Mouse (Mus musculus) hindbrain, embryonic 15.5 days (tissue): ENCODE measurements around the gene Rdh19. TPM values are rescaled to one million over a fixed set of nuclear protein-coding genes. Genes with fewer than 3 reads are reported as not detected.
"Not testable (repeated sequence)": the region's sequence is repeated elsewhere in the genome, so short reads cannot be mapped to it uniquely, and the experiment has no call there.

Source experiments
- ATAC-seq: fragments of 200-750 bp; cut with Nextera tagmentation; 2 replicates; pipeline ENCODE4 v1.8.0; 2017; ENCODE audit warnings: low read depth, moderate number of reproducible peaks, moderate TSS enrichment; ENCODE audit not compliant: low FRiP score
- H3K27ac ChIP-seq: fragments of 300-500 bp; sonication (generic); replicated peaks from 2 replicates; pipeline ENCODE4 v1.5.1; 2015; ENCODE audit warnings: mild to moderate bottlenecking, inconsistent platforms
- H3K27me3 ChIP-seq: fragments of 300-500 bp; sonication (generic); 2 replicates; pipeline ENCODE4 v1.6.1; 2015; ENCODE audit warnings: control low read depth, inconsistent platforms
- H3K36me3 ChIP-seq: fragments of 300-500 bp; sonication (generic); 2 replicates; pipeline ENCODE4 v1.6.1; 2015; ENCODE audit warnings: control low read depth, inconsistent platforms
- H3K4me1 ChIP-seq: fragments of 300-500 bp; sonication (generic); replicated peaks from 2 replicates; pipeline ENCODE4 v1.6.1; 2015; ENCODE audit warnings: control low read depth, inconsistent platforms
- H3K4me2 ChIP-seq: fragments of 300-500 bp; sonication (generic); 2 replicates; pipeline ENCODE4 v1.6.1; 2015; ENCODE audit warnings: moderate library complexity, mild to moderate bottlenecking, inconsistent platforms
- H3K4me3 ChIP-seq: fragments of 300-500 bp; sonication (generic); 2 replicates; pipeline ENCODE4 v1.5.1; 2015; ENCODE audit warnings: mild to moderate bottlenecking, inconsistent platforms
- H3K9ac ChIP-seq: fragments of 300-500 bp; sonication (generic); 2 replicates; pipeline ENCODE4 v1.6.1; 2015; ENCODE audit warnings: inconsistent platforms
- H3K9me3 ChIP-seq: fragments of 300-500 bp; sonication (generic); 2 replicates; pipeline ENCODE4 v1.6.1; 2016; ENCODE audit warnings: control low read depth, inconsistent platforms
- WGBS: fragments of 180-500 bp; shearing (Covaris S2); methylation state at CpG from one replicate; pipeline ENCODE4 v1.1.7; 2015; 5-methylcytosine and 5-hydroxymethylcytosine counted together
- polyA plus RNA-seq: library from polyadenylated mRNA; unstranded; fragments of >200 nt; fragmentation: Nextera tagmentation; extraction: Ambion mirVana; gene quantifications from 2 replicates; pipeline ENCODE4 v1.2.1, GENCODE M21; 2015

Gene Rdh19
- not detected in 2 replicates for polyA plus RNA-seq

GRCm38 (mm10) chr10:127849628-127850027 is at the start of gene Rdh19:
Rdh19 (plus strand) TSS chr10:127849928.
- Histone ChIP-seq H3K9me3 (no peaks in the 10 kb centered on the region), H3K4me1 (no peaks in the 10 kb centered on the region), H3K27ac (no peak within 1 kb of the TSS), H3K36me3 (no peaks in the 10 kb centered on the region), H3K4me2 (no peak within 1 kb of the TSS), H3K27me3 (no peaks in the 10 kb centered on the region), H3K4me3 (no peak within 1 kb of the TSS), H3K9ac (no peak within 1 kb of the TSS)
- no peak for ATAC-seq
- 100% methylated on average over 1 of the region's 1 CpGs for WGBS

- H3K36me3 ChIP-seq = no peaks in the 10 kb centered on the region
- H3K4me3 ChIP-seq = no peak within 1 kb of the TSS
- H3K4me1 ChIP-seq = no peaks in the 10 kb centered on the region
- no peak for ATAC-seq
- 95% methylated on average over 6 of the region's 6 CpGs for WGBS
- H3K4me2 ChIP-seq = no peak within 1 kb of the TSS
- H3K27ac ChIP-seq = no peak within 1 kb of the TSS
- H3K9me3 ChIP-seq = no peaks in the 10 kb centered on the region
- no peaks in the 10 kb centered on the region for H3K27me3 ChIP-seq
- H3K9ac ChIP-seq = no peak within 1 kb of the TSS
Observed at GRCm38 (mm10) chr10:127800891-127801290, 48.8 kb upstream of the Rdh19 start, which contains the start of gene Rdh16. Rdh16 (plus strand) TSS chr10:127801152.

GRCm38 (mm10) chr10:127801612-127802011 is 48.1 kb upstream of the Rdh19 start:
- ATAC-seq = no peak
- Histone ChIP-seq H3K4me3 (no peak overlapping the region), H3K36me3 (no peaks in the 10 kb centered on the region), H3K4me1 (no peaks in the 10 kb centered on the region), H3K27me3 (no peaks in the 10 kb centered on the region), H3K27ac (no peak overlapping the region), H3K9ac (no peak overlapping the region), H3K4me2 (no peak overlapping the region), H3K9me3 (no peaks in the 10 kb centered on the region)
- 95% methylated on average over 2 of the region's 2 CpGs for WGBS

- no peak overlapping the region for H3K4me2 ChIP-seq
- H3K27ac ChIP-seq = no peak overlapping the region
- 81% methylated on average over 5 of the region's 5 CpGs for WGBS
- no peak overlapping the region for H3K4me3 ChIP-seq
- H3K36me3 ChIP-seq = no peaks in the 10 kb centered on the region
- H3K4me1 ChIP-seq = no peaks in the 10 kb centered on the region
- H3K9me3 ChIP-seq = no peaks in the 10 kb centered on the region
- H3K9ac ChIP-seq = no peak overlapping the region
- H3K27me3 ChIP-seq = no peaks in the 10 kb centered on the region
- no peak for ATAC-seq
Observed at GRCm38 (mm10) chr10:127802236-127802635, 47.5 kb upstream of the Rdh19 start.

- H3K4me1 ChIP-seq = no peaks in the 10 kb centered on the region
- H3K27me3 ChIP-seq = no peaks in the 10 kb centered on the region
- no peaks in the 10 kb centered on the region for H3K36me3 ChIP-seq
- H3K9me3 ChIP-seq = no peaks in the 10 kb centered on the region
- no peak overlapping the region for H3K27ac ChIP-seq
- H3K4me3 ChIP-seq = no peak overlapping the region
- 57% methylated on average over 7 of the region's 7 CpGs for WGBS
- no peak overlapping the region for H3K4me2 ChIP-seq
- no peak for ATAC-seq
- H3K9ac ChIP-seq = no peak overlapping the region
Observed at GRCm38 (mm10) chr10:127804416-127804815, 45.3 kb upstream of the Rdh19 start.

GRCm38 (mm10) chr10:127815888-127816287 is 33.8 kb upstream of the Rdh19 start:
- Histone ChIP-seq H3K9ac (no peak overlapping the region), H3K4me3 (no peak overlapping the region), H3K9me3 (peaks cover 2% of the 10 kb centered on the region; the same call in 1 of the 2 replicates), H3K36me3 (no peaks in the 10 kb centered on the region), H3K4me2 (no peak overlapping the region), H3K27ac (no peak overlapping the region), H3K27me3 (no peaks in the 10 kb centered on the region), H3K4me1 (no peaks in the 10 kb centered on the region)
- no peak for ATAC-seq

- H3K4me2 ChIP-seq, H3K27ac ChIP-seq, H3K27me3 ChIP-seq, H3K9ac ChIP-seq, ATAC-seq, H3K36me3 ChIP-seq, H3K4me1 ChIP-seq, H3K9me3 ChIP-seq, H3K4me3 ChIP-seq: not testable (repeated sequence)
- WGBS = 85% methylated on average over 4 of the region's 4 CpGs
Observed at GRCm38 (mm10) chr10:127817268-127817910, 32.3 kb upstream of the Rdh19 start.

GRCm38 (mm10) chr10:127821806-127822205 is 27.9 kb upstream of the Rdh19 start:
- H3K4me2 ChIP-seq, H3K27me3 ChIP-seq, H3K9ac ChIP-seq, H3K4me3 ChIP-seq, H3K27ac ChIP-seq, H3K9me3 ChIP-seq, H3K4me1 ChIP-seq, H3K36me3 ChIP-seq, ATAC-seq: not testable (repeated sequence)
- 88% methylated on average over 2 of the region's 2 CpGs for WGBS

- no peaks in the 10 kb centered on the region for H3K4me1 ChIP-seq
- H3K36me3 ChIP-seq = no peaks in the 10 kb centered on the region
- 80% methylated on average over 6 of the region's 6 CpGs for WGBS
- no peak for ATAC-seq
- H3K27ac ChIP-seq = no peak overlapping the region
- H3K4me2 ChIP-seq = no peak overlapping the region
- no peaks in the 10 kb centered on the region for H3K27me3 ChIP-seq
- no peak overlapping the region for H3K4me3 ChIP-seq
- H3K9ac ChIP-seq = no peak overlapping the region
- H3K9me3 ChIP-seq = peaks cover 4% of the 10 kb centered on the region; the same call in 1 of the 2 replicates
Observed at GRCm38 (mm10) chr10:127825386-127825785, 24.3 kb upstream of the Rdh19 start.

- H3K4me3 ChIP-seq = no peak overlapping the region
Observed at GRCm38 (mm10) chr10:127829121-127829520, 20.6 kb upstream of the Rdh19 start.

GRCm38 (mm10) chr10:127834186-127834585 is 15.5 kb upstream of the Rdh19 start:
- not testable (repeated sequence) for H3K27me3 ChIP-seq, H3K4me2 ChIP-seq, H3K9me3 ChIP-seq, H3K27ac ChIP-seq, H3K36me3 ChIP-seq, H3K4me3 ChIP-seq, H3K4me1 ChIP-seq, ATAC-seq, H3K9ac ChIP-seq
- WGBS = 96% methylated on average over 1 of the region's 1 CpGs

More at GRCm38 (mm10) chr10:127829121-127829520, 20.6 kb upstream of the Rdh19 start:
- H3K4me2 ChIP-seq = no peak overlapping the region
- WGBS = 78% methylated on average over 3 of the region's 3 CpGs
- no peak overlapping the region for H3K9ac ChIP-seq
- no peaks in the 10 kb centered on the region for H3K4me1 ChIP-seq
- ATAC-seq = no peak
- no peaks in the 10 kb centered on the region for H3K36me3 ChIP-seq
- H3K27ac ChIP-seq = no peak overlapping the region
- H3K27me3 ChIP-seq = no peaks in the 10 kb centered on the region
- no peaks in the 10 kb centered on the region for H3K9me3 ChIP-seq

GRCm38 (mm10) chr10:127835292-127835691 is 14.4 kb upstream of the Rdh19 start:
- Histone ChIP-seq H3K9me3 (no peaks in the 10 kb centered on the region), H3K36me3 (no peaks in the 10 kb centered on the region), H3K4me1 (no peaks in the 10 kb centered on the region), H3K4me3 (no peak overlapping the region), H3K27ac (no peak overlapping the region), H3K9ac (no peak overlapping the region), H3K27me3 (no peaks in the 10 kb centered on the region), H3K4me2 (no peak overlapping the region)
- no peak for ATAC-seq
- WGBS = 81% methylated on average over 5 of the region's 5 CpGs

GRCm38 (mm10) chr10:127837793-127838192 is 11.9 kb upstream of the Rdh19 start:
- not testable (repeated sequence) for H3K36me3 ChIP-seq, ATAC-seq, H3K9ac ChIP-seq, H3K4me3 ChIP-seq, H3K27me3 ChIP-seq, H3K9me3 ChIP-seq, H3K4me2 ChIP-seq, H3K27ac ChIP-seq, H3K4me1 ChIP-seq
- 95% methylated on average over 5 of the region's 5 CpGs for WGBS
